Mouse (Mus musculus): Measurements from ENCODE around the gene Wdr27. TPM values are rescaled to one million over a fixed set of nuclear protein-coding genes. Genes with fewer than 3 reads are reported as not detected.

Wdr27 gene
- polyA plus RNA-seq, 1 experiment from 2014 or later = 6.4 TPM

DNA sequence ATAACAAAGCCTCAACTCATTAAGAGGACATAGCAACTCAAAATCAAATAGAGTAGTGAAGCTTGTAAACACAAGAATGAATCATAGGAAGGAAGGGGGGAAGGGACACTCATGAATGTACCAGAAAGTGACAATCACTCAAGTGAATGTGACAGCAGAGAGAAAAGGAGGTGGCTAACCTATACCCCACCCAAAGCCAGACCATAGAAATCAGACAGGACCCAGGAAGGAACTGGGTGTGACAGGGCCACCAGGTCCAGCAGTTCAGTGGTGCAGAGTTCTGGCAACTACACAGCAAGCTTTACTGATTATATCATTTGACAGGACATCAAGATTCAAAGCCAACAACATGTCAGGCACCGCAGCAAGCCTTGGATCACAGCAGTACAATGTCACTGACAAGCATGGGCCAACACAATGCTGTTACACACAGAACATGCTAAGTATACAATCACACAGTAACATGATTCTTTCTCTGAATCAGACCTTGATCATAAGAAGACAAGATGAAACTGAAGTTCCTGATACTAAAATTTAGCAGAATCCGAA is 68.2 kb downstream of the Wdr27 start:
- H3K27me3 ChIP-seq (ENCODE audit: insufficient read depth, low read length) = no peaks in the 10 kb centered on the region
- H3K4me1 ChIP-seq (ENCODE audit: insufficient read depth, low read length) = no peaks in the 10 kb centered on the region
- 81% methylated on average over 2 of the region's 2 CpGs for WGBS
- no peak overlapping the region for H3K27ac ChIP-seq (ENCODE audit: low read length)
- no peaks in the 10 kb centered on the region for H3K36me3 ChIP-seq (ENCODE audit: insufficient read depth, low read length)
- H3K9ac ChIP-seq (replicated peaks; ENCODE audit: low read length) = no peak overlapping the region
- no peak overlapping the region for H3K4me2 ChIP-seq (replicated peaks; ENCODE audit: low read depth, low read length)
- H3K9me3 ChIP-seq (ENCODE audit: low read length) = no peaks in the 10 kb centered on the region
- ATAC-seq (ENCODE audit: low FRiP score, low TSS enrichment) = no peak
- H3K4me3 ChIP-seq (ENCODE audit: low read length) = no peak overlapping the region

DNA sequence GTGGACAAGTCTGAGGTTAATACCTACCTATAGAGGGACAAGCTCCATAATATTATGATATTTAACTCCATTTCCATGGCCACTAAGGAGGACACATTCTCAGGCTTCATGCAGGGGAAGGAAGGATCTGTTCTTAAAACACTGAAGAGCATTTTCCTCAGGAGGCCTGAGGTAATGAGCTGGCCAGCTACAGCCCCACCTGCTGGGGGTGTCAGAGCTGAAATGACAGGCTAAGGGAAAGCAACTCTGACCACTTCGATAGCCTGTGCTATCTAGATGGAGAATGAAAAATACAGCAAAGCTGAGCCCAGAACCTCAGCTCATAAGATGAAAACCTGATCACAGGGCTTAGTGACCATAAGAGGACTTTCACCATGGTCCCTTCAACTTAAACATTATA is 82.7 kb downstream of the Wdr27 start:
- Histone ChIP-seq H3K4me3 (ENCODE audit: low read length) (no peak overlapping the region), H3K9me3 (ENCODE audit: low read length) (no peaks in the 10 kb centered on the region), H3K36me3 (ENCODE audit: insufficient read depth, low read length) (no peaks in the 10 kb centered on the region), H3K4me1 (ENCODE audit: insufficient read depth, low read length) (no peaks in the 10 kb centered on the region), H3K27ac (ENCODE audit: low read length) (no peak overlapping the region), H3K4me2 (replicated peaks; ENCODE audit: low read depth, low read length) (no peak overlapping the region), H3K27me3 (ENCODE audit: insufficient read depth, low read length) (no peaks in the 10 kb centered on the region), H3K9ac (replicated peaks; ENCODE audit: low read length) (no peak overlapping the region)
- WGBS = 86% methylated on average over 1 of the region's 1 CpGs
- no peak for ATAC-seq (ENCODE audit: low FRiP score, low TSS enrichment)

DNA sequence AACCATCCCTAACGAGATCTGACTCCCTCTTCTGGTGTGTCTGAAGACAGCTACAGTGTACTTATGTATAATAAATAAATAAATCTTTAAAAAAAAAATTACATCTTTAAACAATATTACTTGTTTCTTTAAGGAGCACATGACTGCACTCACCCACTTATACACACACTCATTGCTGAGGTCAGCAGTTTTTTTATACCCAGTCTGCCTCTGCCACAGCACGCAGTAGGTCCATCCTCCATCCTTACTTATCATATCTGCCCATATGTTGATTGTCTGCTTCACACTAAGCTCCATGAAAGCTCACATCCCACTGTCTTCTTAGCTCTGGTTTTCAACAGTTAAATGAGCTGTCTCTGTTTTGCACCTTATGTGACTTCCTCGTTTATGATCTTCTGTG is 95.2 kb downstream of the Wdr27 start:
- Histone ChIP-seq H3K36me3 (ENCODE audit: insufficient read depth, low read length) (no peaks in the 10 kb centered on the region), H3K27me3 (ENCODE audit: insufficient read depth, low read length) (no peaks in the 10 kb centered on the region), H3K27ac (ENCODE audit: low read length) (no peak overlapping the region), H3K4me1 (ENCODE audit: insufficient read depth, low read length) (no peaks in the 10 kb centered on the region), H3K4me3 (ENCODE audit: low read length) (no peak overlapping the region), H3K9me3 (ENCODE audit: low read length) (no peaks in the 10 kb centered on the region), H3K4me2 (replicated peaks; ENCODE audit: low read depth, low read length) (no peak overlapping the region), H3K9ac (replicated peaks; ENCODE audit: low read length) (no peak overlapping the region)
- ATAC-seq (ENCODE audit: low FRiP score, low TSS enrichment) = no peak
- 75% methylated on average over 2 of the region's 3 CpGs for WGBS

DNA sequence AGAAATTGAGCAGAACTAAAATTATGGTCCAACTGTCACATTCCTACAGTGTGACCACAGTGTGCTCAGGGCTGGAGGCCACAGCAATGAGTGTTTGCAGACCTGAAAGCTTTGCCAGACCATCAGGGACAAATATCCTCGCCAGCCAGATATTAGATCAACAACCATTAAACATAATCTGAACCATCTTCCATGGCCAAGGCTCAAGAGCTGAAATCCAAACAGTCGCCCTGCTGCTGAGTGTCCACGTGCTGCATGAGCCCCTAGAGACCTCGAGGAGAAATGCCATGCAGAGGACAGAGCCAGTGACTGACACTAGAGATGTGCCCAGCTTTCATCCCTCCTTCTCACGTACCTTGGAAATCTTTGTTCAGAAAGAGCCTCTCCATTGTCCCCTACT is 96.1 kb downstream of the Wdr27 start:
- no peak for ATAC-seq (ENCODE audit: low FRiP score, low TSS enrichment)
- Histone ChIP-seq H3K27ac (ENCODE audit: low read length) (no peak overlapping the region), H3K9ac (replicated peaks; ENCODE audit: low read length) (no peak overlapping the region), H3K27me3 (ENCODE audit: insufficient read depth, low read length) (no peaks in the 10 kb centered on the region), H3K9me3 (ENCODE audit: low read length) (no peaks in the 10 kb centered on the region), H3K4me2 (replicated peaks; ENCODE audit: low read depth, low read length) (no peak overlapping the region), H3K4me1 (ENCODE audit: insufficient read depth, low read length) (no peaks in the 10 kb centered on the region), H3K4me3 (ENCODE audit: low read length) (no peak overlapping the region), H3K36me3 (ENCODE audit: insufficient read depth, low read length) (no peaks in the 10 kb centered on the region)
- 69% methylated on average over 5 of the region's 5 CpGs for WGBS

DNA sequence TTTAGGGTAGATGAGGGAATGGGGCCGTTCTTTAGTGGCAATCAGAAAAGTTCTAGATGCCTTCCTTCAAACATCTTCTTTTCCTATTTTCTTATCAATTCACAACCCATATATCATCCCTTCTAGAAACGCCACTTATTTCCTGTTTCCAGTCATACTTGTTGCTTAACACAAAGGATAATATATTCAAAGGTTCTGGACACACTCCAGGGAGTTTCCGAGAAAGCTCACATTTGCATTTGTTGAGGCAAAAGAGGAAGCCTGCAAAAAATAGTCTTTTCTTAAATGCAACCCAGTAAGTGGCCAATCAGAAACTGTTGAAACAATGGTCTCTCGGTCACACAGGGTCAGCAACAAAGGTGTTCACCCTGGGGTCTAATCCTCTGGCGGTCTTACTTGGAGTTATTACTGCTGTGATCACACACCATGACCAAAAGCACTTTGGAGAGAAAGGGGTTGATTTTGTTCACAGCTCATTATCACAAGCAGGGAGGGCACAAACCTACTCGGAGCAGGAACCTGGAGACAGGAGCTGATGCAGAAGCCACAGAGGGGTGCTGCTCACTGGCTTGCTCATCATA is 116.2 kb downstream of the Wdr27 start:
- peak; percentile 65 for ATAC-seq (ENCODE audit: low FRiP score, low TSS enrichment)

DNA sequence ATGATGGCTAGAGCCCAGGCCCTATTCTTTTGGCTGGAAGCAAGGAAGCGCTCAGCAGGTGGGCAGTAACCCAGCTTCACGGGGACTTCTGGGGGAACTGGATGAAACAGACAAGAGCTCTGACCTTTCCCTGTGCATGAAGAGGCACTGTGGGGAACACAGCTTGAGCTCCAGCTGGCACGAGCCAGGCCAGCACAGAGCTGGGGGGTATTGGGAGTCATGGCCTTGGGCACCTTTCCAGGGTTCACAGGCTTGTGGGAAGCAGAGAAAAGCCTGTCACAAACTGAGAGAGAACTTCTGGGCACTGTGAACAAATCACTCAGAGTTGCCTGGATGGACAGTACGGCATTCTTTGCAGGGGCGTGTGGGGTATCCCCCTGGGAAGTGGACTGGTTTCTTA is 118.0 kb downstream of the Wdr27 start:
- H3K4me2 ChIP-seq (replicated peaks; ENCODE audit: low read depth, low read length) = no peak overlapping the region
- no peak overlapping the region for H3K4me3 ChIP-seq (ENCODE audit: low read length)
- no peak for ATAC-seq (ENCODE audit: low FRiP score, low TSS enrichment)
- no peaks in the 10 kb centered on the region for H3K4me1 ChIP-seq (ENCODE audit: insufficient read depth, low read length)
- H3K9me3 ChIP-seq (ENCODE audit: low read length) = no peaks in the 10 kb centered on the region
- no peak overlapping the region for H3K27ac ChIP-seq (ENCODE audit: low read length)
- no peak overlapping the region for H3K9ac ChIP-seq (replicated peaks; ENCODE audit: low read length)
- H3K27me3 ChIP-seq (ENCODE audit: insufficient read depth, low read length) = no peaks in the 10 kb centered on the region
- no peaks in the 10 kb centered on the region for H3K36me3 ChIP-seq (ENCODE audit: insufficient read depth, low read length)
- 69% methylated on average over 5 of the region's 5 CpGs for WGBS

More for the DNA sequence above, 116.2 kb downstream of the Wdr27 start:
- Histone ChIP-seq H3K36me3 (ENCODE audit: insufficient read depth, low read length) (no peaks in the 10 kb centered on the region), H3K9ac (replicated peaks; ENCODE audit: low read length) (no peak overlapping the region), H3K9me3 (ENCODE audit: low read length) (no peaks in the 10 kb centered on the region), H3K27me3 (ENCODE audit: insufficient read depth, low read length) (no peaks in the 10 kb centered on the region), H3K4me2 (replicated peaks; ENCODE audit: low read depth, low read length) (no peak overlapping the region), H3K27ac (ENCODE audit: low read length) (no peak overlapping the region), H3K4me1 (ENCODE audit: insufficient read depth, low read length) (no peaks in the 10 kb centered on the region), H3K4me3 (ENCODE audit: low read length) (no peak overlapping the region)
- WGBS = 33% methylated on average over 6 of the region's 6 CpGs

DNA sequence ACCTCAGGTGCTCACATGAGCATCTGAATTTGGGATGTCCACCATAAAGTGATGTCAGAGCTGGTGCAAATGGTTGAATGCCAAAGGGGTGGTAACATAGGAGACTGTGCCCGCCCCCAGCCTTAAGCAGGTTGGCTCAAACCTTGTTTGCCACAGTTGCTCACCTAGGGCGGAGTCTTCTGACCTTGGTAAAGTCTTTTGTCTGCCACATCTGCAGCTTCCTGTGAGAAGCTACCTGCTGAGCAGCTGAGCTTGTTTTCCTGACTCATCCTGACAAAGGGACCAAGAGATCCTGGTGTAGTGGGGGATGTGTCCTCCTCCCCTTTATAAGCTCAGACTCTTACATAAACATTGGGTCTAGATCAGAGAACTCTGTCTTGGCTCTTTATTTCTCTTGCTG is 125.0 kb downstream of the Wdr27 start:
- Histone ChIP-seq H3K36me3 (ENCODE audit: insufficient read depth, low read length) (no peaks in the 10 kb centered on the region), H3K9ac (replicated peaks; ENCODE audit: low read length) (no peak overlapping the region), H3K4me2 (replicated peaks; ENCODE audit: low read depth, low read length) (no peak overlapping the region), H3K4me3 (ENCODE audit: low read length) (no peak overlapping the region), H3K27me3 (ENCODE audit: insufficient read depth, low read length) (no peaks in the 10 kb centered on the region), H3K27ac (ENCODE audit: low read length) (no peak overlapping the region), H3K4me1 (ENCODE audit: insufficient read depth, low read length) (no peaks in the 10 kb centered on the region), H3K9me3 (ENCODE audit: low read length) (no peaks in the 10 kb centered on the region)
- no peak for ATAC-seq (ENCODE audit: low FRiP score, low TSS enrichment)
- 79% methylated on average over 2 of the region's 2 CpGs for WGBS

DNA sequence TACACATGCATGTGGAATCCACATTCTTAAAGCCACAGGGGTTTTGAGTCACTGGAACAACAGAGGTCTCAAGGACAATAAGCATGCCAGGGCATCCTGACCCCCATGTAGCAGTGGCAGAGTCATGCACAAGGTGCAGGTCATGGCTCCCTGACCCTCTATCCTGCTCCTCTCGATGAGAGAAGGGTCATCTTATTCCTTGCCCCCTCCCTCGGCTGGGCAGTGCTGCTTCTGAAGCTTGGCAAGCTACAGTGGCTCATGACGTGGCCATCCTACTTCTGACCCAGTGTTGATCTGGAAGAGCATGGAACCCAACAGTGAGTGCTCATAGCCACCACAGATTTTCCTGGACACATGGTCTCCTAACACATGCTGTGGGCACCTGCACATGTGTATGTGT is 126.9 kb downstream of the Wdr27 start:
- no peaks in the 10 kb centered on the region for H3K9me3 ChIP-seq (ENCODE audit: low read length)
- ATAC-seq (ENCODE audit: low FRiP score, low TSS enrichment) = no peak
- no peaks in the 10 kb centered on the region for H3K4me1 ChIP-seq (ENCODE audit: insufficient read depth, low read length)
- H3K4me3 ChIP-seq (ENCODE audit: low read length) = no peak overlapping the region
- H3K27ac ChIP-seq (ENCODE audit: low read length) = no peak overlapping the region
- 70% methylated on average over 3 of the region's 3 CpGs for WGBS
- no peak overlapping the region for H3K4me2 ChIP-seq (replicated peaks; ENCODE audit: low read depth, low read length)
- no peaks in the 10 kb centered on the region for H3K27me3 ChIP-seq (ENCODE audit: insufficient read depth, low read length)
- H3K36me3 ChIP-seq (ENCODE audit: insufficient read depth, low read length) = no peaks in the 10 kb centered on the region
- no peak overlapping the region for H3K9ac ChIP-seq (replicated peaks; ENCODE audit: low read length)

DNA sequence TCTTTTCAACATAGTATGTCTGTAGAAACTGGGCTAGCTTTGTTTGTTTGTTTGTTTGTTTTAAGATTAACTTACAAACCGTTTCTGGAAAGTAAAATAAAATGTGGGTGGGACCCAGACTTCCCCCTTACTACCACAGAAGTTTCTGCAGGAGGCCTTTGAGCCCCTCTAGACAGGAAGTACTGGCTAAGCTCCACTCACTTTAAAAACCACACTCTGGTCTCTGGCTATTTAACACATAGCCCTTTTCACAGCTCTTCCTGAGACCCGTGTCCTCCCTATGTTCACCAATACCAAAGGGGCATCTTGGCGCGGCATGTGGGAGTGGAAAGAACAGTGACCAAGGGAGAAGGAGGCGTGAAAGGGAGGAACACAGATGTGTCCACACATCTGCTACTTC is 127.7 kb downstream of the Wdr27 start:
- ATAC-seq (ENCODE audit: low FRiP score, low TSS enrichment) = no peak
- 72% methylated on average over 5 of the region's 5 CpGs for WGBS
- Histone ChIP-seq H3K4me1 (ENCODE audit: insufficient read depth, low read length) (no peaks in the 10 kb centered on the region), H3K9me3 (ENCODE audit: low read length) (no peaks in the 10 kb centered on the region), H3K36me3 (ENCODE audit: insufficient read depth, low read length) (no peaks in the 10 kb centered on the region), H3K27me3 (ENCODE audit: insufficient read depth, low read length) (no peaks in the 10 kb centered on the region), H3K4me3 (ENCODE audit: low read length) (no peak overlapping the region), H3K27ac (ENCODE audit: low read length) (no peak overlapping the region), H3K4me2 (replicated peaks; ENCODE audit: low read depth, low read length) (no peak overlapping the region), H3K9ac (replicated peaks; ENCODE audit: low read length) (no peak overlapping the region)

DNA sequence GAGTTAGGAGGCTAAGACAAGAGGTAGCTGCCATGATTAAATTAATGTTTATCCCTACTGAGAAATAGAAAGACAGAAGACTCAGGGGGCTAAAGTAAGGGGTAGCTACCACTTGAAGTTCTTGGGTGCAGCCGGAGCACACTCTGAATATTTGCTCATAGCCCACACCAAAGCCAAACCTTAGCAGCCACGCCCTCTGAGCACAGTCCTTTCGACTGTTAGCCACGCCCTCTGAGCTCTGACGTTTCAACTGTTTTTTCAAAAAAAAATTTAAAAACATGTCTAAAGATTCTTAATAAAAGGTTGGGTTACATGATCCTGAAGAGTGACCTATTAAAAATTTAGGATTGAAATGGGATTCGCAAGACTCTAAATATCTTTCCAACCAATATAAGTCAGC is 130.3 kb downstream of the Wdr27 start:
- no peak overlapping the region for H3K4me2 ChIP-seq (replicated peaks; ENCODE audit: low read depth, low read length)
- H3K27ac ChIP-seq (ENCODE audit: low read length) = no peak overlapping the region
- no peak overlapping the region for H3K4me3 ChIP-seq (ENCODE audit: low read length)
- H3K36me3 ChIP-seq (ENCODE audit: insufficient read depth, low read length) = no peaks in the 10 kb centered on the region
- no peaks in the 10 kb centered on the region for H3K4me1 ChIP-seq (ENCODE audit: insufficient read depth, low read length)
- H3K9ac ChIP-seq (replicated peaks; ENCODE audit: low read length) = no peak overlapping the region
- no peaks in the 10 kb centered on the region for H3K27me3 ChIP-seq (ENCODE audit: insufficient read depth, low read length)
- WGBS = 82% methylated on average over 6 of the region's 6 CpGs
- ATAC-seq (ENCODE audit: low FRiP score, low TSS enrichment) = no peak
- H3K9me3 ChIP-seq (ENCODE audit: low read length) = no peaks in the 10 kb centered on the region

Measured in kidney, embryonic 16.5 days (tissue).